Mouse (Mus musculus) cerebellum, adult 8-10 months (tissue): ENCODE results near the gene Armc12.

Source experiments
- DNase-seq: peaks from one replicate; pipeline ENCODE4 v3.0.0; 2022

Armc12 gene

DNA sequence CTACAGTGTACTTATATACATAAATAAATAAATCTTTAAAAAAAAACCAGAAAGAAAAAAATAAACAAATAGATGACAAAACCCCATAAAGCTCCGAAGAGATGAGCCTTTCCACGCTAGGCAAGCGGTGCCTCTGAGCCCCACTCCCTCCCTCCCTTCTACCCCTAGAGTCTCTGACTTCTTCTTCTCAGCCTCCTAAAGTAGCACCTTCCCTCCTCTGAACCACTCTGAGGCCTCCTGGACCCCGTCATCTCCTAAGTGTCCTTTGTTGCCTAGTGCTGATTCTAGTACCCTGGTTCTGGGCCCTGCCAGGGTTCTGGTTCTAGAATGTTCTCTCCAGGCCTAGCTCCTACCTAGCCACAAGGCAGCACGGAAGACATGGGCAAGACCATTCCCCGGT is at the start of gene Armc12:
Gene Armc12 (plus strand): TSS at position 301 of the 400 bp plus-strand sequence.
- DNase-seq = no peak

- peak; percentile 10 for DNase-seq
These were observed 45.7 kb upstream of the Armc12 start for GRCm38 (mm10) chr17:28484704-28485445.

DNA sequence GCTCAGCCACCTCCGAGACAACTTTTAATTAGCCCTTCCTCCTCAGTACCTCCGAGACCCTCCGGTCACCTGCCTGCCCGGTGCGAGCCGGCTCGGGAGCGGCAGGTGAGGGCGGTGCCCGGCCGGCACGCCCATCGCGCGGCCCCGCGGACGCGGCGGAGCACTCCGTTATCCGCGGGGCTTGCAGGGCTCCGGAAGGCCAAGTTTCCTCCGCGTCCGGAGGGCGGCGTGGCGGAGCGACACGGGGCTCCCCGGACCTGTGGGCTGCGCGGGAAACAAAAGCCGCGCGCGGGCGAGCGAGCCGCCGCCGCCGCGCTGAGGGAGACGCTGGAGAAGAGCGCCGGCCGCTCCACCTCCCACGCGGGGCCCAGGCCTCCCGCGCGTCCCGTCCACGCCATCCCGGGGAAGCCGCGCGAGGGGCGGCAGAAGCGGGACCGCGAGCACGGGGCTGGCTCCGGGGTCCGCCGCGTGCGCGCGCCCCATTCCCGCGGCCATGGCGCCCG is 45.1 kb upstream of the Armc12 start:
- DNase-seq = peak; percentile 42

- peak; percentile 96 for DNase-seq
These were observed 44.6 kb upstream of the Armc12 start for GRCm38 (mm10) chr17:28485977-28486400.

- DNase-seq = no peak
These were observed 43.9 kb upstream of the Armc12 start for GRCm38 (mm10) chr17:28486720-28487119.

DNA sequence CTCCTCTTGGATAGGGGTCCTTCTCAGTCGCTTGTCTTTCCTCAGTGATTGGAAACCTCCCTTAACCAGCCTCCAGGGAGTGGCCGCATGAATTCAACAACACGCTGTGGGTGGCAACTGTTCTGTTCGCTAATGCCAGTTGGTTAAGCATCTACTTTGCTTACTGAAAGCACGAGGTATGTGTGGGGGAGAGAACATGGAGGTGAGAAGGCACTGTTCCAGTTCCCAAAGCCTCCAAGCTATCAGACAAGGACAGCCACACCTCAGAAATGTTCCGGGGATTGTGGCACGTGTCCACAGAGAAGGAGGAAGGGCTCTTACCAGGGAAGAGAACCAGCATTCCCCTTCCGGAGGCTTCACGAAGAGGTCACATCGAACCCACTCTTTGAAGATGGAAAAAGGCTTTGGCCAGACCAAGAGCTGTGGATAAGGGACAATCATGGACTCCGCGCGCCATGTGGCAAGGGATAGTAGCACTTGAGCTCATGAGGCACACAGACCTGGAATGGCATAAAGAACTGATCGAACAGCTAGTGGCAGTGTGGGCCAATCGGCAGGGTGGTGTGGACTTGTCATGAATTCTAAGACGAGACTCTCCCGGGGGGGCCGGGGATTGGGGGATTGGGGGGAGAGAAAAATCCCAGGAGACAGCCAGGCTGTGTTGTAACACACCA is 42.9 kb upstream of the Armc12 start:
- no peak for DNase-seq

DNA sequence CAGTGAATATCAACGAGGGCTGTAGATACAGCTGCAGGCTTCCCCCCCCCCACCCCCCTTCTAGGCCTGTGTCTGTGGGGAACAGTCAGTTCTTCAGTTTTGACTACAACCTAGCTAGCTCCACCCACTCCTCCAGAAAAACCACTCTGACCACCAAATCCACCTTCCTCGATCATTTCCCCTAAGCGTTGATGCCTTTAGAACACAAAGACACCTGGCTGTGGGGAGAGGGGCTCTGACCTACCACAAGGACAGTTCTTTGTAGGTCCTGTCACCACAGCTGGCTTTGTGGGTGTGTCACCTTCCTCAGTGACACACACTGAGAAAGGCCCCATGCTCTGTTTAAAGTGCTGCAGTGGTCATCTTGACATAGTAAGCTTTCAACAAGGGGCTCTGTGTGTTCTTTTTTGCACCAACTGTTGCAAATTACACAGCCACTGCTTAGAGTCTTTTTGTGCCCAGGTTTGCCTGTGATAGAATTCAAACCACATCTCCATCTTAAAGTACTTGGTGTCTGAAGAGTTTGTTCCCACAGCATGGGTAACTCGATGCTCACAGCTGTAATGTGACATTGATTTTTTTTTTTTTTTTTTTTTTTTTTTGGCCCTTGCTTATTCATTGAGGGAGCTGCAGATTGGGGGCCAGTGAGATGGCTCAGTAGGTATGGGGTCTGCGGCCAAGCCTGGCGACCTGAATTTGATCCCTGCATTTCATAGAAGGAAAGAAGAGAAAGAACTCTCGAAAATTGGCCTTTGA is 42.2 kb upstream of the Armc12 start:
- DNase-seq = no peak

- no peak for DNase-seq
These were observed 39.4 kb upstream of the Armc12 start for GRCm38 (mm10) chr17:28491035-28491770.

DNA sequence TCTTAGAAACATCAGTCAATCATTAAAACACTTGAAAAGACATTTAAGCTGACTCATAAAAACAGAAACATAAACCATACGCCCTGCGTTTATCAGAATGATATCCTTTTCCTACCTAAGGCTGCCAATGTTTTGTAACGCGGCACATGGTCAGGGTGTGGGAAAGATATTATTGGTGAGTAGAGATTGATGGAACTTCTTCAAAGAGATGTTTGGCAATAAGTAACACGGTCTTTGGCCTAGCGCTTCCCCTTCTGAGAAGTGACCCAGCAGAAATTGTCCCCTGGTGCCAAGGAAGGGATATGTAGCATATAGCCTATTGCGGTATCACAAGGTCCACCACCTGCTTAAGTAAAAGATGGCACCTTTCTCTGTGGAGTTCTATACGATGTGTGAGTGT is 34.8 kb upstream of the Armc12 start:
- DNase-seq = no peak

DNA sequence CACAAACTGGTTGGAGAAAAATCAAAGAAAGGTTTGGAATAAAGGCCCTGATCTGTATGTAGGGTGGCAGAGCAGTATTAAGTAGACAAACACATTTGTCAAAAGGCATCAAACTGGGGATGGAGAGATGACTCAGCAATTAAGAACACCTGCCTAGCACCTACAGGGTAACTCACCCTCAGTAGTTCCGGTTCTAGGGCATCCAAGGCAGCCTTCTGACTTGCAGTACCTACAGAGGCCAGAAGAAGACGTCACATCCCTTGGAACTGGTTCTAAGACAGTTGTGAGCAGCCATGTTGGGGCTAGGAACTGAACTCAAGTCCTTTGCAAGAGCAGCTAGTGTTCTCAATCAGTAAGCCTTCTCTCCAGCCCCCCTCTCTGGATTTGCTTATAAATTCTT is 31.4 kb upstream of the Armc12 start:
- no peak for DNase-seq

GRCm38 (mm10) chr17:28500465-28500864 is 30.1 kb upstream of the Armc12 start:
- DNase-seq = no peak

DNA sequence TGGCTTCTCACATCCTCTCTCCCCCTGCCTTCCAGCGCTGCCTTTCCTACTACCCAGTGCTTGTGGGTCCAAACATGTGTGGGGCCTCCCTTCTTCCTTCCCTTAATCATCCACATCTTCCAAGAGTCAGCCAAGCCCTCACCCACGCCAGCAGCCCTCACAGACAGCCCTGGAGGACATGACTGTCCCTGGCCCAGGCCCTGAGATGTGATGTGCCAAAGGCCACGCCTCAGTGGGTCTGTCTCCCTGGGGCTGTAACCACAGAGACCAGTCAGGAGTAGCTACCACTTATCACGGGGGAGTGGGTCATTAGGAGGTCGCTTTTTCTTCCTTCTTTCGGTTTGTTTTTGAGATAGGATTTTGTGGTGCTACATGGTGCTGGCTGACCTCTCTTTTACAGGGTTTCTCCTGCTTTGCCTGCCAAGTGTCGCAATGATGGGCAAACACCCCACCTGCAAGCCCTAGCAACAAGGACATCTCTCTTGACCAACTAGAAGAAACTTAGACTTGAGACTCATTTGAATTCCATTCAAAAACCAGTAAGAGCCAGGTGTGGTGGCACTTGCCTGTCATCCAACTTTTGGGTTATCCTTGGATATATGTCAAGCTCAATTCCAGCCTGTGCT is 28.3 kb upstream of the Armc12 start:
- DNase-seq = no peak

- no peak for DNase-seq
These were observed 26.4 kb upstream of the Armc12 start for GRCm38 (mm10) chr17:28504182-28504581.

GRCm38 (mm10) chr17:28505591-28505990 is 25.0 kb upstream of the Armc12 start:
- DNase-seq = no peak

DNA sequence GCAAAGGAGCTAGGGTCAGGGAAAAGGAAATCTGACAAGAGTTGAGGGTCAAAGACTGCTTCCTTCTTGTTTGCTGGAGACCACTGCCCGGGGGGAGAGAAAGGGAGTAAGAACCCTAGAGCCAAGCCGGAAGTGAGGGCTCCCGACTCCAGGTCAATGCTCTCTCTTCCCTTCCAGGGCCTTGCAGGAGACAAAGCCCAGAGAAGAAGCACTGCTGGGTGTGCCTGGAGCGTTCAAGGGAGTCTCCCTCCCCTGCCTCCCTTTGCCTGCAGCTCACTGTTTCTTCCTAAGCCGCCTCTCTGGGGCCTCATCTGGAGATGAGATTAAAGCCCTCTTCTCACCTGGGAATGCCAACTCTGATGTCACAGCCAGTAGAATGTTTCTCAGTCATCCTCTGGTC is 23.7 kb upstream of the Armc12 start:
- no peak for DNase-seq

DNA sequence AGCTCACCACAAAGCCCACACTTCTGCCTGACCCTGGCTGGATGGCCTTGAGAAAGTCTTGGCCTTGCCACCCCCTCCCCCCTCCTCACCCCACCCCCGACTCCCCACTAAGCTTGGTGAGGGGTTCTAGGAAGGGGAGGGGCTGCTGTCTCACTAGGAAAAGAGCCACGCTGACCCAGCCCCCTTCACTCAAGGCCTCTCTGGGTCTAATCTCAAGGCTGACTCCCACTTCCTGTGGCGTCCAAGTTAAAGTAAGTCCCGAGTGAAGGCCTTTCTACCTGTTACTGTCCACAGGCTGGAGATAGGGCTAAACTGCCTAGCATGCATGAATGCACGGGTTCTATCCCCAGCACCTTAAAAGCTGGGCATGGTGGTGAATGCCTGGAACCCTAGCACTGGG is 23.1 kb upstream of the Armc12 start:
- no peak for DNase-seq

DNA sequence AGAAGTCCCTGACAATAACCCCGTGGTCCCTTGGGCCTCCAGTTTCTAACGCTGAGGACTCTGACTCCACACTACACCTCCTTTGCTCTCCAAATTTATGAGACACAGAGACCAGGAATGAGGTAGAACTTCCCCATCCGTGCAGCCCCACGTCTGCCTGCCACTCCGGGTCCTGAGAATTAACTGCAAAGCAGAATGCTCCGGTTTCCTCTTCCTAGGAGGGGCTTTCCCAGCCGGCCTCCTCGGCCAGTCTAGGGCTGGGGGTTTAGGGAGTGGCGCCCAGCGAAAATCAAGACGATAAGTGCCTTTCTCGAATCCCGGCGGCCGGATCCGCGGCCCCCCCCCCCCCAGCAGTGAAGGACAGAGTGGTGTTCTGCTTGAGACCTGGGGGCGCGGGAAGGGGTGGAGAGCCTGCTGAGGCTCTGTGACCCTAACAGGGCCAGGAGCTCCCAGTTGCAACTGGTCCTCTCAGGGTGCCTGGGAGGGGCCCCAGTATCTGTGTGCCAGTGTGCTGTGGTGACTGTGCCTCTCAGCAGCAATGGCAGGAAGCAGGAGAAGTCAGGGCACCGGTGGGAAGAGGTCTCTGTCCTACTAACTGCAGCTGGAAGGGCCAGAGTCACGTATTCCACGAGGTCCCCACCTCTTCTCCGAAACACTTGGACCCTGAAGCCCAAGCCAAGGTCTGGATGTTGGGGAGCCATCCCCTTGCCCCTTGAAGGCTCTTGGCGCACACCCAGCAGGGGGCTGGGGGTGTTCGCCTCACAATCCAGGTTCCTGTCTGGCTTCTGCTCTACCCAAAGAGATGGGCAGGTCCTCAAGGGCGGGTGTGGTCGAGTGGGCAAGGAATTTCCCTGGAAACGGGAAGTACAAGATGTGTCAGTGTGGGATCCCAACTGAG is 19.9 kb upstream of the Armc12 start:
- DNase-seq = no peak

DNA sequence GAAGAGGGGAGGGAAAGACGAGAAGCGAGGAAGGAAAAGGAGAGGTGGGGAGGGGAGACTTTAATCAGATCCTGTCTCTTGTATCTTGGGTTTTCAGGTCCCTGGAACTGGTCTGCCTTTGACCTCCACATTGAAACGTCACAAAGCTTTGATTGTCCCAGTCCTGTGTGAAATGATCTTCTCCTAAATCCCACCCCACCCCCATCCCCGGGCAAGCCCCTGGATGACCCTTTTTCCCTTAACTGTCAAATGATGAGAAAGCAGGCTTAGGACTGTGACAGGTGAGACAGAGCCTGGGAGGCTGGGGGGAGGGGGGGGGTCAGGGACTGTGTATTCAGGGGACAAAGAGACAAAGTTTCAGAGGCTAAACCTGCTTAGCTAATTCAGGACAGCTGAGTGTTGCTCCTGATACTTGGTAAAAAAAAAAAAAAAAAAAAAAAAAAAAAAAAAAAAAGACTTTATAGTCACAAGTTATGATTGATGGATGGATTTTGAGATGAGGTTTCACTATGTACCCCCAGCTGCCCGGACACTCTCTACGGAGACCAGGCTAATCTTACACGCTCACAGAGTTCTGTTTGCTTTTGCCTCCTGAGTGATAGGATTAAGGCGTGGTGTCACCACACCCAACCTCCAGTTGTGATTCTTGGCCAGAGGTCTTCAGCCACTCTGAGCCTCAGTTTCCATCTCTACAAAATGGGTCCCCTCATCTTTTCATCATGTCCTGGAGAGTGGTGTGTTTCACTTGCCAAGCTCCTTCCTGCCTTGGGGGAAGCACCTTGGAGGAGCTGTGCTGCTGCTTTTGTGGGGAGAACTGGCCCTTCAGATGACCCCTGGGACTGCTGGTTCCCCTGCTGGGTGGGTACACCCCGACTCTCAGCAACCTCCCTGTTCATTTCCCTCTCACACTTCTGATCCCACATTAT is 18.7 kb upstream of the Armc12 start:
- DNase-seq = no peak

- DNase-seq = no peak
These were observed 17.9 kb upstream of the Armc12 start for GRCm38 (mm10) chr17:28512696-28513095.

GRCm38 (mm10) chr17:28513337-28513736 is 17.3 kb upstream of the Armc12 start:
- no peak for DNase-seq
